Mouse (Mus musculus): ENCODE results near the gene Ccdc70. TPM values are rescaled to one million over a fixed set of nuclear protein-coding genes. Genes with fewer than 3 reads are reported as not detected.

Ccdc70 gene
- polyA plus RNA-seq, 1 experiment from 2014 or later, result not detected

Other genes with a start within 250 kb of the Ccdc70 start
- not detected in 2 replicates for gene Defa24, start 235.3 kb upstream of the Ccdc70 start, polyA plus RNA-seq (2015; fragmentation: Nextera tagmentation; extraction: Ambion mirVana)
- gene Defb50, start 146.2 kb upstream of the Ccdc70 start, polyA plus RNA-seq (2015; fragmentation: Nextera tagmentation; extraction: Ambion mirVana), result not detected in 2 replicates
- gene Defb2, start 129.8 kb upstream of the Ccdc70 start, polyA plus RNA-seq (2015; fragmentation: Nextera tagmentation; extraction: Ambion mirVana), result not detected in 2 replicates
- not detected in 2 replicates for gene Defb10, start 110.9 kb upstream of the Ccdc70 start, polyA plus RNA-seq (2015; fragmentation: Nextera tagmentation; extraction: Ambion mirVana)
- not detected in 2 replicates for gene Defb9, start 84.4 kb upstream of the Ccdc70 start, polyA plus RNA-seq (2015; fragmentation: Nextera tagmentation; extraction: Ambion mirVana)
- not detected in 2 replicates for gene Defb11, start 63.4 kb upstream of the Ccdc70 start, polyA plus RNA-seq (2015; fragmentation: Nextera tagmentation; extraction: Ambion mirVana)
- not detected in 2 replicates for gene Defb15, start 37.1 kb upstream of the Ccdc70 start, polyA plus RNA-seq (2015; fragmentation: Nextera tagmentation; extraction: Ambion mirVana)
- not detected in 2 replicates for gene Defb35, start 31.4 kb upstream of the Ccdc70 start, polyA plus RNA-seq (2015; fragmentation: Nextera tagmentation; extraction: Ambion mirVana)
- gene Defb13, start 23.0 kb upstream of the Ccdc70 start, polyA plus RNA-seq (2015; fragmentation: Nextera tagmentation; extraction: Ambion mirVana), result not detected in 2 replicates
- gene Fam90a1a, start 11.1 kb upstream of the Ccdc70 start, polyA plus RNA-seq (2015; fragmentation: Nextera tagmentation; extraction: Ambion mirVana), result not detected in 2 replicates
- 1.4 and 1.8 TPM in 2 replicates for gene Atp7b, start 90.5 kb downstream of the Ccdc70 start, polyA plus RNA-seq (2015; fragmentation: Nextera tagmentation; extraction: Ambion mirVana)
- 21.8 and 23.0 TPM in 2 replicates for gene Alg11, start 90.9 kb downstream of the Ccdc70 start, polyA plus RNA-seq (2015; fragmentation: Nextera tagmentation; extraction: Ambion mirVana)
- gene Nek5, start 155.3 kb downstream of the Ccdc70 start, polyA plus RNA-seq (2015; fragmentation: Nextera tagmentation; extraction: Ambion mirVana), result 0.14 and 0.44 TPM in 2 replicates
- gene Nek3, start 196.7 kb downstream of the Ccdc70 start, polyA plus RNA-seq (2015; fragmentation: Nextera tagmentation; extraction: Ambion mirVana), result 4.6 and 4.9 TPM in 2 replicates
- 31.6 and 33.3 TPM in 2 replicates for gene Ckap2, start 216.0 kb downstream of the Ccdc70 start, polyA plus RNA-seq (2015; fragmentation: Nextera tagmentation; extraction: Ambion mirVana)
- gene Vps36, start 223.0 kb downstream of the Ccdc70 start, polyA plus RNA-seq (2015; fragmentation: Nextera tagmentation; extraction: Ambion mirVana), result 22.6 and 23.4 TPM in 2 replicates